Mouse (Mus musculus): Measurements from ENCODE around the gene Gng8.

GRCm38 (mm10) chr7:16891641-16892351 lies at the start of gene Gng8:
- no peak for TF ChIP-seq POLR2A (IDR thresholded peaks at IDR 0.05; ENCODE audit: extremely low read depth, insufficient read depth, low read length)
- TF ChIP-seq CTCF (IDR thresholded peaks at IDR 0.05; ENCODE audit: low read depth, low read length), result peak; percentile 86

All from liver, adult 2 months (tissue).